Comparison of ENCODE assay signal across 7 mouse cellular contexts in genomic region chr2:179877551-179878215, GRCm38 (mm10).
DNase-seq lines count a peak whose midpoint lies in the region; ATAC-seq and TF ChIP-seq lines count a peak whose summit lies in the region.

No protein-coding gene starts in this region.

- WGBS in intestine, postnatal 0 days = 66% methylated on average over 9 of the region's 9 CpGs
- 69% methylated on average over 9 of the region's 9 CpGs for WGBS in intestine, embryonic 15.5 days

- H3K4me1 ChIP-seq in intestine, postnatal 0 days (replicated peaks; ENCODE audit: control insufficient read depth, insufficient read depth, low read length) = no peaks in the 10 kb centered on the region
- no peaks in the 10 kb centered on the region for H3K4me1 ChIP-seq in intestine, embryonic 15.5 days (replicated peaks)

- no peaks in the 10 kb centered on the region for H3K36me3 ChIP-seq in intestine, postnatal 0 days (ENCODE audit: control insufficient read depth, insufficient read depth)
- no peaks in the 10 kb centered on the region for H3K36me3 ChIP-seq in intestine, embryonic 15.5 days
- H3K36me3 ChIP-seq in C2C12 (ENCODE audit: control insufficient read depth, insufficient read depth) = no peaks in the 10 kb centered on the region

- H3K9ac ChIP-seq in intestine, postnatal 0 days (ENCODE audit: low read depth, low read length) = no peak overlapping the region
- no peak overlapping the region for H3K9ac ChIP-seq in intestine, embryonic 15.5 days

- H3K4me3 ChIP-seq in intestine, postnatal 0 days (ENCODE audit: low read depth, low read length) = no peak overlapping the region
- H3K4me3 ChIP-seq in intestine, embryonic 15.5 days (replicated peaks) = no peak overlapping the region
- H3K4me3 ChIP-seq in C2C12 (ENCODE audit: insufficient read depth, poor library complexity, severe bottlenecking) = no peak overlapping the region

- H3ac ChIP-seq in C2C12 (ENCODE audit: control insufficient read depth, insufficient read length, low read depth) = no peak overlapping the region

- TF ChIP-seq CTCF in intestine, postnatal 0 days (IDR thresholded peaks at IDR 0.05; ENCODE audit: low read depth) = peak; percentile 69
- peak; percentile 26 for TF ChIP-seq CTCF in C2C12 (IDR thresholded peaks at IDR 0.05; ENCODE audit: control insufficient read depth, insufficient read depth, insufficient read length)

- H3K4me2 ChIP-seq in intestine, postnatal 0 days (replicated peaks; ENCODE audit: low read depth) = no peak overlapping the region
- no peak overlapping the region for H3K4me2 ChIP-seq in intestine, embryonic 15.5 days (replicated peaks)

- no peaks in the 10 kb centered on the region for H3K79me3 ChIP-seq in C2C12 (ENCODE audit: low read depth)

- H3K27me3 ChIP-seq in intestine, postnatal 0 days (replicated peaks; ENCODE audit: control insufficient read depth, insufficient read depth, low read length) = no peaks in the 10 kb centered on the region
- no peaks in the 10 kb centered on the region for H3K27me3 ChIP-seq in intestine, embryonic 15.5 days (replicated peaks)
- peaks cover 17% of the 10 kb centered on the region for H3K27me3 ChIP-seq in C2C12 (ENCODE audit: control insufficient read depth, insufficient read depth, insufficient read length)

- DNase-seq in NIH3T3 (ENCODE audit: low read depth) = peak; percentile 65
- DNase-seq in cerebellum, postnatal 36 days = peak; percentile 59 to 62
- peak; percentile 42 to 58 for DNase-seq in layer of hippocampus, postnatal 14 days (ENCODE audit: low spot score in 2 of 2)
- DNase-seq in retina, postnatal 1 day = peak; percentile 64

- no peaks in the 10 kb centered on the region for H3K79me2 ChIP-seq in C2C12 (ENCODE audit: control insufficient read depth, insufficient read depth)

- H3K9me3 ChIP-seq in intestine, postnatal 0 days (ENCODE audit: control insufficient read depth) = no peaks in the 10 kb centered on the region
- H3K9me3 ChIP-seq in intestine, embryonic 15.5 days = no peaks in the 10 kb centered on the region

- no peak overlapping the region for H3K27ac ChIP-seq in intestine, postnatal 0 days (ENCODE audit: low read depth, low read length)
- no peak overlapping the region for H3K27ac ChIP-seq in intestine, embryonic 15.5 days

- no peak for ATAC-seq in intestine, postnatal 0 days
- no peak for ATAC-seq in intestine, embryonic 15.5 days

TF ChIP-seq in C2C12, 6 proteins besides CTCF, POLR2A, EP300 and RAD21:
- TF ChIP-seq MAX (IDR thresholded peaks at IDR 0.05) (no peak), CEBPB (IDR thresholded peaks at IDR 0.05; ENCODE audit: low read depth) (no peak)
